31 mouse cellular contexts compared by ENCODE assay signal in the genomic region with DNA sequence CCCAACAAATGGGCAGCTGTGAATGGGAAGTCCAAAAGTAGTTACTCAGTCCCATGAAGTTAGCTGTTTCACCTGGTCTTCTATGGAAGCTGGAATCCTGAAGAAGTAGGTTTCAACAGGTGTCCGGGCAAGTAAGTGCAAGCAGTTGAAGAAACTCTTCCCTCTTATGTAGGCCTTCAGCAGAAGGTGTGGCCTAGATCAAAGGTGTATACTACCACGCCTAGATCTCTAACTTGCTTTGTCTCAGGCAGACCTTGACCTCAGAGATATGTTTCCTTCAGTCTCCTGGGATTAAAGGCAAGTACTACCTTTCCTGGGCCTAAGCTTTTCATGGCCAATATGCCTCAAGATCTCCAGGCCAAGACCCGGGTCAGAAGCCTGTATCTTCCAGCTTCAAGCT.
"Had no signal": no experiment of that assay in that cellular context is flagged by ENCODE, and none has a peak within 500 bp of the region (broad histone marks: within the 10 kb centered on the region; RNA-seq: fewer than 3 reads in every experiment).

No protein-coding gene starts in this region.

- H3K4me1 ChIP-seq: limb, embryonic 10.5 days; limb, embryonic 12.5 days; limb, embryonic 13.5 days; limb, embryonic 15.5 days; liver, embryonic 12.5 days; liver, embryonic 13.5 days; liver, embryonic 15.5 days; lung, embryonic 15.5 days; megakaryocyte, embryonic 14.5 days; midbrain, embryonic 10.5 days; midbrain, embryonic 12.5 days; midbrain, embryonic 13.5 days; midbrain, embryonic 15.5 days; neural tube, embryonic 12.5 days had no signal

- ATAC-seq: liver, embryonic 12.5 days; liver, postnatal 0 days; lung, postnatal 0 days; midbrain, embryonic 13.5 days; midbrain, embryonic 15.5 days; midbrain, embryonic 16.5 days had no signal

- H3K27me3 ChIP-seq: limb, embryonic 12.5 days; limb, embryonic 13.5 days; limb, embryonic 15.5 days; liver, embryonic 12.5 days; liver, embryonic 13.5 days; liver, embryonic 15.5 days; lung, embryonic 15.5 days; megakaryocyte, embryonic 14.5 days; midbrain, embryonic 12.5 days; midbrain, embryonic 13.5 days; midbrain, embryonic 15.5 days; neural tube, embryonic 12.5 days had no signal

- H3K36me3 ChIP-seq: limb, embryonic 10.5 days; limb, embryonic 12.5 days; limb, embryonic 13.5 days; limb, embryonic 15.5 days; liver, embryonic 12.5 days; liver, embryonic 13.5 days; liver, embryonic 15.5 days; lung, embryonic 15.5 days; midbrain, embryonic 10.5 days; midbrain, embryonic 12.5 days; midbrain, embryonic 13.5 days; midbrain, embryonic 15.5 days; neural tube, embryonic 12.5 days had no signal

- H3K9ac ChIP-seq: limb, embryonic 12.5 days; limb, embryonic 13.5 days; limb, embryonic 15.5 days; liver, embryonic 12.5 days; liver, embryonic 13.5 days; liver, embryonic 14.5 days; liver, embryonic 15.5 days; liver, postnatal 0 days; lung, embryonic 14.5 days; lung, embryonic 15.5 days; midbrain, embryonic 12.5 days; midbrain, embryonic 13.5 days; midbrain, embryonic 15.5 days; neural tube, embryonic 12.5 days had no signal

- DNase-seq: left cerebral cortex, postnatal 4 days; liver; liver, embryonic 13.5 days; liver, postnatal 0 days; lung, adult 18-20 months; lung, adult 2 months; lung, embryonic 14.5 days; lung, postnatal 10 days; lung, postnatal 14 days; lung, postnatal 36 days; lung, postnatal 4 days had no signal

- H3K9me3 ChIP-seq: limb, embryonic 10.5 days; limb, embryonic 15.5 days; liver, embryonic 12.5 days; liver, embryonic 13.5 days; liver, embryonic 15.5 days; lung, embryonic 15.5 days; midbrain, embryonic 10.5 days; midbrain, embryonic 12.5 days; midbrain, embryonic 13.5 days; midbrain, embryonic 15.5 days; neural tube, embryonic 12.5 days had no signal

- H3K27ac ChIP-seq: limb, embryonic 10.5 days; limb, embryonic 12.5 days; limb, embryonic 13.5 days; limb, embryonic 15.5 days; liver, embryonic 12.5 days; liver, embryonic 13.5 days; liver, embryonic 14.5 days; liver, embryonic 15.5 days; lung, embryonic 15.5 days; macrophage; midbrain, embryonic 10.5 days; midbrain, embryonic 12.5 days; midbrain, embryonic 13.5 days; midbrain, embryonic 15.5 days; neural tube, embryonic 12.5 days had no signal

- H3K4me2 ChIP-seq: limb, embryonic 12.5 days; limb, embryonic 13.5 days; limb, embryonic 15.5 days; liver, embryonic 11.5 days; liver, embryonic 12.5 days; liver, embryonic 13.5 days; liver, embryonic 15.5 days; lung, embryonic 14.5 days; lung, embryonic 15.5 days; midbrain, embryonic 11.5 days; midbrain, embryonic 12.5 days; midbrain, embryonic 13.5 days; midbrain, embryonic 15.5 days; neural tube, embryonic 12.5 days had no signal

- H3K4me3 ChIP-seq: limb, embryonic 10.5 days; limb, embryonic 12.5 days; limb, embryonic 13.5 days; limb, embryonic 15.5 days; liver, embryonic 12.5 days; liver, embryonic 13.5 days; liver, embryonic 15.5 days; lung, embryonic 15.5 days; megakaryocyte, embryonic 14.5 days; midbrain, embryonic 10.5 days; midbrain, embryonic 12.5 days; midbrain, embryonic 13.5 days; midbrain, embryonic 15.5 days; myocyte; neural tube, embryonic 12.5 days had no signal
